Mouse (Mus musculus) stomach, adult 2 months (tissue): ENCODE results near the gene Car2. TPM values are rescaled to one million over a fixed set of nuclear protein-coding genes. Genes with fewer than 3 reads are reported as not detected.

Source experiments
- polyA plus RNA-seq: library from polyadenylated mRNA; depleted of rRNA; stranded (reverse); fragments of >200 nt; gene quantifications from 2 replicates; pipeline ENCODE4 v1.2.3, GENCODE M21; 2012; rRNA removed

Gene Car2
- 1,916 and 2,084 TPM in 2 replicates for polyA plus RNA-seq

GRCm38 (mm10) chr3:14886102-14887098, at the start of gene Car2:
Gene Car2 (plus strand): TSS chr3:14886273.

GRCm38 (mm10) chr3:14863022-14863711, 22.9 kb upstream of the Car2 start, which contains the start of gene Car3:
Gene Car3 (plus strand): TSS chr3:14863512.

Other genes starting within 250 kb of the Car2 start
- 3.3 and 4.6 TPM in 2 replicates for gene Car13, start 244.5 kb upstream of the Car2 start, polyA plus RNA-seq
- gene Car1, start 77.9 kb upstream of the Car2 start, polyA plus RNA-seq: 0.09 TPM in 1 of 2 replicates, not detected in the other
- 28.2 and 50.3 TPM in 2 replicates for gene Car3, start 22.8 kb upstream of the Car2 start, polyA plus RNA-seq